In the genomic region with DNA sequence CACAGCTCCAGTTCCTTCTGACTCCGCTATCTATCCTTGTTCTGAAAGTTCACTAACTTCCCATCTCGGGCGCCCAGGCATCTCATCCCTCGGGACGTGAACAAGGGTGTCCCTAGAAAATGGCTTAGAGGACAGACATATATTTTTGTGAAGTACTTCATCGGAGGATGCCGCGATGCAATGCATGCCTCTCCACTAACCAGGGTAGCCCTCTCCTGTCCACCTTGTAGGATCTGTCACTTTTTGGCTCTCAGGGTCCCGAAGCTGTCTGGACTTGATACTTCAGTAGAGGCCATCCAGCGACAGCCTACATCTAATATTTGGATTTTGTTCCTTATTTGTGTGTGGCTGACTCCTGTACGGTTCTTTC, we compare ENCODE assay signal across 8 mouse cellular contexts. TPM values are rescaled to one million over a fixed set of nuclear protein-coding genes. Genes with fewer than 3 reads are reported as not detected.
DNase-seq lines count a peak whose midpoint lies in the region; ATAC-seq lines count a peak whose summit lies in the region.

No protein-coding gene starts in this region.

- H3K4me1 ChIP-seq in heart, embryonic 15.5 days (replicated peaks) = peaks cover 12% of the 10 kb centered on the region
- no peaks in the 10 kb centered on the region; the same call in 1 of the 2 replicates for H3K4me1 ChIP-seq in embryonic facial prominence, embryonic 11.5 days (ENCODE audit: control insufficient read depth, insufficient read depth, low read length)
- peaks cover 17% of the 10 kb centered on the region for H3K4me1 ChIP-seq in hindbrain, embryonic 14.5 days (replicated peaks; ENCODE audit: control insufficient read depth, insufficient read depth, low read length)
- H3K4me1 ChIP-seq in midbrain, embryonic 13.5 days (replicated peaks) = peaks cover 14% of the 10 kb centered on the region

- H3K9me3 ChIP-seq in heart, embryonic 15.5 days (replicated peaks) = no peaks in the 10 kb centered on the region
- no peaks in the 10 kb centered on the region for H3K9me3 ChIP-seq in embryonic facial prominence, embryonic 11.5 days (replicated peaks; ENCODE audit: control insufficient read depth, low read length)
- no peaks in the 10 kb centered on the region for H3K9me3 ChIP-seq in hindbrain, embryonic 14.5 days (ENCODE audit: control insufficient read depth, low read length)
- no peaks in the 10 kb centered on the region for H3K9me3 ChIP-seq in midbrain, embryonic 13.5 days

- DNase-seq in heart, postnatal 10 days = no peak
- peak; percentile 3 for DNase-seq in embryonic facial prominence, embryonic 11.5 days (ENCODE audit: low spot score)
- DNase-seq in hindbrain, embryonic 14.5 days (ENCODE audit: low spot score) = no peak
- no peak for DNase-seq in right cerebral cortex, postnatal 36 days (ENCODE audit: low spot score in 2 of 2)
- DNase-seq in frontal cortex, postnatal 36 days (ENCODE audit: low spot score in 2 of 2) = no peak

- intact Hi-C loops in heart, postnatal 10 days (cut with DNase I) = no loop called here

- peak overlapping the region; percentile 29 for H3K9ac ChIP-seq in heart, embryonic 15.5 days
- H3K9ac ChIP-seq in embryonic facial prominence, embryonic 11.5 days (replicated peaks; ENCODE audit: low read length) = peak overlapping the region; percentile 64
- H3K9ac ChIP-seq in hindbrain, embryonic 14.5 days = peak overlapping the region; percentile 78
- H3K9ac ChIP-seq in midbrain, embryonic 13.5 days (replicated peaks) = peak overlapping the region; percentile 80

- peak overlapping the region; percentile 53 for H3K4me3 ChIP-seq in heart, embryonic 15.5 days
- peak overlapping the region; percentile 58 for H3K4me3 ChIP-seq in embryonic facial prominence, embryonic 11.5 days (ENCODE audit: low read depth, low read length)
- H3K4me3 ChIP-seq in hindbrain, embryonic 14.5 days (replicated peaks; ENCODE audit: low read length) = peak overlapping the region; percentile 69
- peak overlapping the region; percentile 65 for H3K4me3 ChIP-seq in midbrain, embryonic 13.5 days (replicated peaks)

- H3K27me3 ChIP-seq in heart, embryonic 15.5 days = peaks cover 30% of the 10 kb centered on the region
- H3K27me3 ChIP-seq in embryonic facial prominence, embryonic 11.5 days (ENCODE audit: control insufficient read depth, insufficient read depth, low read length) = peaks cover 14% of the 10 kb centered on the region
- peaks cover 5% of the 10 kb centered on the region; the same call in 1 of the 2 replicates for H3K27me3 ChIP-seq in hindbrain, embryonic 14.5 days (ENCODE audit: control insufficient read depth, insufficient read depth, low read length)
- H3K27me3 ChIP-seq in midbrain, embryonic 13.5 days = peaks cover 15% of the 10 kb centered on the region; the same call in 1 of the 2 replicates

- WGBS in heart, embryonic 15.5 days = 14% methylated on average over 11 of the region's 11 CpGs
- WGBS in embryonic facial prominence, embryonic 11.5 days = 11% methylated on average over 11 of the region's 11 CpGs
- 10% methylated on average over 11 of the region's 11 CpGs for WGBS in hindbrain, embryonic 14.5 days
- WGBS in midbrain, embryonic 13.5 days = 10% methylated on average over 11 of the region's 11 CpGs

- no peak overlapping the region for H3K27ac ChIP-seq in heart, embryonic 15.5 days
- H3K27ac ChIP-seq in embryonic facial prominence, embryonic 11.5 days (replicated peaks; ENCODE audit: low read depth, low read length) = no peak overlapping the region
- peak overlapping the region; percentile 64 for H3K27ac ChIP-seq in hindbrain, embryonic 14.5 days
- peak overlapping the region; percentile 70 for H3K27ac ChIP-seq in midbrain, embryonic 13.5 days

- H3K36me3 ChIP-seq in heart, embryonic 15.5 days = no peaks in the 10 kb centered on the region
- H3K36me3 ChIP-seq in embryonic facial prominence, embryonic 11.5 days (replicated peaks; ENCODE audit: control insufficient read depth, insufficient read depth, low read depth, low read length) = no peaks in the 10 kb centered on the region
- H3K36me3 ChIP-seq in hindbrain, embryonic 14.5 days (replicated peaks; ENCODE audit: control insufficient read depth, insufficient read depth) = no peaks in the 10 kb centered on the region
- H3K36me3 ChIP-seq in midbrain, embryonic 13.5 days = no peaks in the 10 kb centered on the region

- peak overlapping the region; percentile 87 for H3K4me2 ChIP-seq in heart, embryonic 15.5 days
- peak overlapping the region; percentile 96 for H3K4me2 ChIP-seq in embryonic facial prominence, embryonic 11.5 days (ENCODE audit: low read depth, low read length)
- peak overlapping the region; percentile 71 for H3K4me2 ChIP-seq in hindbrain, embryonic 14.5 days (replicated peaks)
- H3K4me2 ChIP-seq in midbrain, embryonic 13.5 days (replicated peaks) = peak overlapping the region; percentile 81

- ATAC-seq in heart, embryonic 15.5 days (replicated peaks; ENCODE audit: insufficient number of reproducible peaks, insufficient read depth, low FRiP score, low read depth) = no peak
- no peak for ATAC-seq in embryonic facial prominence, embryonic 11.5 days (replicated peaks; ENCODE audit: insufficient number of reproducible peaks, low FRiP score, low TSS enrichment, low read depth)
- peak; percentile 21; the same call in 1 of the 2 replicates for ATAC-seq in hindbrain, embryonic 14.5 days (ENCODE audit: low FRiP score)
- ATAC-seq in midbrain, embryonic 13.5 days = peak; percentile 28
- ATAC-seq in megakaryocyte-erythroid progenitor cell, adult 5-6 weeks (replicated peaks; ENCODE audit: low FRiP score, low TSS enrichment, poor library complexity, severe bottlenecking) = no peak

RNA-seq across cellular contexts. Expression of a gene that starts 0.5 kb away (rescaled TPM):
- polyA plus RNA-seq in heart, embryonic 15.5 days (2015; fragmentation: Nextera tagmentation; extraction: Ambion mirVana) = 0.79 and 0.85 TPM in 2 replicates
- under 1 TPM; 0.12 to 0.29 TPM for total RNA-seq in heart, postnatal 10 days (2021)
- 0.29 and 0.84 TPM in 2 replicates for polyA plus RNA-seq in embryonic facial prominence, embryonic 11.5 days (2014; fragmentation: Nextera tagmentation; extraction: Ambion mirVana)
- 4.8 and 5.5 TPM in 2 replicates for polyA plus RNA-seq in hindbrain, embryonic 14.5 days (2014; fragmentation: Nextera tagmentation; extraction: Ambion mirVana)
- 2.9 and 3.1 TPM in 2 replicates for polyA plus RNA-seq in midbrain, embryonic 13.5 days (2015; fragmentation: Nextera tagmentation; extraction: Ambion mirVana)
- not detected in 2 replicates for total RNA-seq in megakaryocyte-erythroid progenitor cell, adult 5-6 weeks (2014; fragmentation: Nextera tagmentation)
- not detected in 2 replicates for total RNA-seq in megakaryocyte-erythroid progenitor cell, adult 5-6 weeks (2017)

Comparison
In these comparisons a context has a peak if more than half of its experiments do, and no peak if none do; other contexts are left out.
1. ATAC-seq: peak in hindbrain, embryonic 14.5 days (single experiment) and midbrain, embryonic 13.5 days (single experiment); none in heart, embryonic 15.5 days (single experiment), embryonic facial prominence, embryonic 11.5 days (single experiment) and megakaryocyte-erythroid progenitor cell, adult 5-6 weeks (single experiment).
2. H3K27ac ChIP-seq: peak in hindbrain, embryonic 14.5 days (single experiment) and midbrain, embryonic 13.5 days (single experiment); none in heart, embryonic 15.5 days (single experiment) and embryonic facial prominence, embryonic 11.5 days (single experiment).
3. H3K9ac ChIP-seq: peak in every context shown above with its lines; median percentile 80 in midbrain, embryonic 13.5 days; 78 in hindbrain, embryonic 14.5 days; 64 in embryonic facial prominence, embryonic 11.5 days; 29 in heart, embryonic 15.5 days.
4. Peak in every context shown above with its lines, with median percentiles within 50 percentile points of each other: H3K4me2 ChIP-seq and H3K4me3 ChIP-seq.